Mouse (Mus musculus): Measurements from ENCODE around the gene Msgn1. TPM values are rescaled to one million over a fixed set of nuclear protein-coding genes. Genes with fewer than 3 reads are reported as not detected.

Msgn1 gene
- polyA plus RNA-seq (2014; fragmentation: Illumina TruSeq; extraction: RNeasy Lipid Tissue Mini Kit (QIAGEN cat#74804); ENCODE audit: low read depth, low replicate concordance): not detected

DNA sequence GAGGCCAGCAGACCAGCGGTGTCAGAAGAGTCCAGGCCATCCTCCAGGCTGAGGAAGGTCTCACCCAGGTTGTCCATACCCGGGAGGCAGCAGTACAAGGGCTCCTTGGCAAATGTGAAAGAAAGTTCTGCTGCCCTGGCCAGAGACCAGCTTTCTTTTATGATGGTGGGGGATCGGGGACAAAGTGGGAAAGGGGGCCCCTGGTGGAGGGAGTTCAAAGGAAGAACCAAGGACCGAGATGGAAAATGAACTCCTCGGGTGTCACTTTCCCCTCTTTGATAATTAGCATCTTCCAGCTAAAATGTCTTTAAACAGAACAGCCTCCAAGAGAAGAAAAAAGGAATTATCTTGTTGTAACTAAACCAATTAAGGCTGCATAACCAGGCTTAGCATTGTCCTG is at the start of gene Msgn1:
TSS of gene Msgn1 (minus strand) at position 101 of the 400 bp plus-strand sequence.

Other genes with a start within 250 kb of the Msgn1 start
- 1.6 TPM for gene Kcns3, start 57.9 kb downstream of the Msgn1 start, polyA plus RNA-seq (2014; fragmentation: Illumina TruSeq; extraction: RNeasy Lipid Tissue Mini Kit (QIAGEN cat#74804); ENCODE audit: low read depth, low replicate concordance)
- 4.3 TPM for gene Gen1, start 56.8 kb upstream of the Msgn1 start, polyA plus RNA-seq (2014; fragmentation: Illumina TruSeq; extraction: RNeasy Lipid Tissue Mini Kit (QIAGEN cat#74804); ENCODE audit: low read depth, low replicate concordance)
- gene Smc6, start 56.9 kb upstream of the Msgn1 start, polyA plus RNA-seq (2014; fragmentation: Illumina TruSeq; extraction: RNeasy Lipid Tissue Mini Kit (QIAGEN cat#74804); ENCODE audit: low read depth, low replicate concordance): 109 TPM
- gene Vsnl1, start 227.6 kb upstream of the Msgn1 start, polyA plus RNA-seq (2014; fragmentation: Illumina TruSeq; extraction: RNeasy Lipid Tissue Mini Kit (QIAGEN cat#74804); ENCODE audit: low read depth, low replicate concordance): 117 TPM
- 0.23 TPM for gene Rad51ap2, start 247.1 kb upstream of the Msgn1 start, polyA plus RNA-seq (2014; fragmentation: Illumina TruSeq; extraction: RNeasy Lipid Tissue Mini Kit (QIAGEN cat#74804); ENCODE audit: low read depth, low replicate concordance)